Mouse (Mus musculus): ENCODE data around the gene Sncb.

- no peak for TF ChIP-seq POLR2A (IDR thresholded peaks at IDR 0.05; ENCODE audit: borderline replicate concordance, insufficient read depth, low read length)
- TF ChIP-seq CTCF (IDR thresholded peaks at IDR 0.05; ENCODE audit: borderline replicate concordance, insufficient read depth, low read depth, low read length), result no peak
These were observed 17.3 kb upstream of the Sncb start, which contains the start of gene Eif4e1b for GRCm38 (mm10) chr13:54783698-54784097.
